Mouse (Mus musculus): ENCODE measurements around the gene Tpi1. TPM values are rescaled to one million over a fixed set of nuclear protein-coding genes. Genes with fewer than 3 reads are reported as not detected.
"Not testable (repeated sequence)": the region's sequence is repeated elsewhere in the genome, so short reads cannot be mapped to it uniquely, and the experiment has no call there.

Gene Tpi1
- total RNA-seq, 1 experiment from 2014 or later: 436 TPM

DNA sequence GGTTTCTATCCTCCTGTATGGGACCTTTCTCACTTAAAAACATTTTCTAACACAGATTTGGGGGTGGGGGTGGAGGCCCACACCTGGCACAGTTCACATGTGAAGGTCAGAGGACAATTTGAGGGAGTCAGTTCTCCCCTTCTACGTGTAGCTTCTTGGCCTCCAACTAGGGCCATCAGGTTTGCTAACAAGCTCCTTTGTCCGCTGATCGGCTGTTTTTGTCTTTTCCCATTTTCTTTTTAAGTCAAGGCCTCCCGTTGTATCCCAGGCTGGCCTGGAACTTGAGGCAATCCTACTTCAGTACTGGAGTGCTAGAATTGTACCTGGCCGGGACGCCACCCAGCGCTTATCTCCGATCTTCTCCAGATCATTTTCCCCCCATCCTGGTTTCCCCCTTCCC, 17.6 kb upstream of the Tpi1 start:
- DNase-seq: no peak

- DNase-seq: not testable (repeated sequence)
These were observed 17.1 kb upstream of the Tpi1 start for GRCm38 (mm10) chr6:124831199-124831598.

GRCm38 (mm10) chr6:124829799-124830700, 16.0 kb upstream of the Tpi1 start:
- peak; percentile 95 for DNase-seq

- peak; percentile 99 for DNase-seq
These were observed 15.0 kb upstream of the Tpi1 start, which contains the start of the genes Usp5 and Cdca3 for GRCm38 (mm10) chr6:124828868-124829798. Usp5 (minus strand) TSS chr6:124829484. Cdca3 (plus strand) TSS chr6:124829547.

- DNase-seq: peak; percentile 77
These were observed 14.1 kb upstream of the Tpi1 start for GRCm38 (mm10) chr6:124828101-124828592.

GRCm38 (mm10) chr6:124822049-124822448, 8.0 kb upstream of the Tpi1 start:
- no peak for DNase-seq

DNA sequence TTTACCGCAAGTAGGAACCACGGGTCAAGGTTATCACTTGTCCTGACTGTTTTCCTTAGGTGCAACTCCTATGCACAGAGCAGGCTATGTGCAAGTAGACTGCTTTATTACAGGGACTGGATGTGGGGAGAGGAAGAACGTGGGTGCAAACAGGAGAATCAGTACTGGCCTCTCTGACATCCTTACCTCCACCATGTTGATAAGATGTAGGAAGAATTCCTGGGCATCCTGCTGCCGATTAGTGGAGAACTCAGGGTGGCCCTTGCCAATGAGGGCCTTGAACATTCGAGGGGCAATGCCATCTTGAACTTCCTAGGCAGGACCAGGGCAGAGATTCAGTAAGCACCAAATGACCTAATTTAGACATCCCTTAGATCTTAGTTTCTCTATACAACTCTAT, 6.8 kb upstream of the Tpi1 start:
- DNase-seq: no peak

DNA sequence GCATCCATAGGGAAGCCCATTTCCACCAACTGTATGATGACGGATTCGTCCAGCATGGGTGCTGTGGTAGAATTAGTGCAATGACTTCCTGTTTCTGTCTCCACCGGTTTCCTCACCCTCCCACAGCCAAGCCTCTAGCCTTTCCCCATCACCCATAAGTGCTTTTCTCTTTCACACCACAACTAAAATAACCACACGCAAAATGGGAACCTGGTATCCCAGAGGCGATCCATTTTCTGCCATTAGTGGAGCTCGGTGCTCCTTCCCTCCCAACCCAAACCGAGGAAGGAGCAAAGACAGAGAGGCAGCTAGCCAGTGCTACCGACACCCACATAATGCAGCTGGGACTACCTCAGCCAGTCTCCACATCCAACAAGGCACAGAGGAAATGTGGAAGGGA, 3.9 kb upstream of the Tpi1 start:
- no peak for DNase-seq

GRCm38 (mm10) chr6:124817563-124817962, 3.5 kb upstream of the Tpi1 start:
- no peak for DNase-seq

DNA sequence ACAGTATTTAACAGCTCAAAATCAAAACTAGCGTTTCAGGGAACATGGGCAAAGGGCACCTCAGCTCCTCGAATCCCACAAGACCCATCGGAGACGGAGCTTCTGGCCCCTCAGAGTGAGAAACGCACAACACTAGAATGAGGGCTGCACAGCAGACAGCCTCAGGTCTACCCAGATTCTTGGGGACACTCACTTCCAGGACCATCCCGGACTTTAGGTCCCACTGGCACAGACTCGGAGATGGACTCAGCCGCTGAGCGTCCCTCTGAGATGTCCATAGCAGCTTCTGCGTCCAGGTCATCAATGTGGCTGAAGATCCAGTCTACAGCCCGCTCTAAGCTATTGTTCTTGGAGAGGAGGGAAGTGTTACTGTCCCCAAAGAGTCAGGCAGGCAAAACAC, 3.0 kb upstream of the Tpi1 start:
- no peak for DNase-seq

DNA sequence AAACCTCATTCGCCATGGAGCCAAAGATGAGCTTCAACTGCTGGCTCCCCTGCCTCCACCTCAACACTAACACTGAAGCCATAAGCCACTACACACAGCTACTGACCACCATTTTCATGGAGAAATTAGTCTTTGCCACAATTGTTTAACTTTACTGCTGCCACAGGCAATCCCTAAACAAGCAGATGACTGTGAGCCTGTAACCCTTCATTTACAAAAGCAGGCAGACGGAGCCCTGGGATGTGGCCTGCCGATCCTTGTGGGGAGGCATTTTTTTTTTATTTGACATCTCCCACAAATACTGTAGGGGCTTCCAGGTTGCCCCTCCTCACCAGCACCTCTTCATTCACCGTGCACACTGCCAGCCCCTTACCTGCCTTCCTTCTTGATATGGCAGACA, 2.5 kb upstream of the Tpi1 start:
- DNase-seq: no peak

DNA sequence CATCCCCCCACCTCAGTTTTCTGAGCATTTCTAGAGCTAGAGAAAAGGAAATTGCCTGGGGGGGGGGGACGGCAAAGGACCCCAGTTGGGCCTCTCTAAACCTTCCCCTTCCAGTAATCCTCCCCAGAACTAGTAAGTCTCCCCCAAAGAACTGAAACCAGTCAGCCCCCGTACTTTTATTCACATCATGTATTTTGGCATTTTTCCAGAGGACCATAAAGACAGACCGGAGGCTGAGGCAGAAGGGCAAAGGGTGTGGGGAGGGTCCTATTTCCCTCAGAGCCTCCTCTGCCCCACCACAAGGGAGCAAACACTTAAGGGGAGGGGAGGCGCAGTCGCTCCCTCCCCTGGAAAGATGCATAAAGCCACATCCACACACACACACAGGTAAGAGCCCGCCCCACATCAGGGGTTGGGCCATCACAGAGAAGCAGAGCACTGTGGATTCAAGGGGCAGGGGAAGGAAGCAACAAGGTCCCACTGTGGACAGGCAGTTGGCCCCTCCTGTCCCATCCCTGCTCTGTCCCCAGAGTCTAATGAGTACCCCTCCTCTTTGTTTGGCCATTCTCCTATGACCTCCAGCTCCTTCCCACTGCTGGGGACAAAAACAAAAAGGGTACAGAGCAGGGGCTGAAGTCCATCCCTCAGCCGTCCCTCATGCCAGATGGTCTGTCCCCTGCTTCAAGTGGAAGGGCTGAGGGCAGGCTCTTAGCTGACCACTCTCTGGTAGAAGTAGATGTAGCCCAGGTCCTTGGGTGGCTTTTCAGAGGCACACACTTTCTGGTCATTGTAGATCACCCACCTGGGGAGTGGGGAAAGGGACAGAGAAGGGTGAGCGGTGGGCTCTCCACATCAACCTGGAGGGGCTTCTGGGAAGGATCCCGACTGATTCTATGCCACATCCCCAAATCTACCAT, 1.0 kb upstream of the Tpi1 start:
- DNase-seq: no peak

DNA sequence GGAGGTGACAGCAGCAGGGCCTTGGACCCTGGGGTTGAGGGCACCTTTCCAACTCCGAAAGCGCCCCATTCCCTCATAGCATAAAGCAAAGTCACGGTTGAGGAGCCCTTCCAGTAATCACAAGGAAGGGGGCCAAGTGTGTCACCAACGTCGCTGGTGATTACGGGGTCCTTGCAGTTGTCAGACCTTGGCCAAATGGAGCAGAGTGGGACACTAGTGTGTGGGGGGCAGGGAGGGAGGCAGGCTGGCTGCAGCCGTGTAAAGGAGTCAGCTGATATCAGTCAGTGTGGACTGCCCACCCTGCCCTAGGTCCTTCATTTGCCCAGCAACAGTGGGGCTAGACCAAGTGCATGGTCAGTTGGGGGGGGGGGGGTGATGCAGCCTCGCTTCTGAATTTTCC, 352 bp upstream of the Tpi1 start:
- peak; percentile 62 for DNase-seq

DNA sequence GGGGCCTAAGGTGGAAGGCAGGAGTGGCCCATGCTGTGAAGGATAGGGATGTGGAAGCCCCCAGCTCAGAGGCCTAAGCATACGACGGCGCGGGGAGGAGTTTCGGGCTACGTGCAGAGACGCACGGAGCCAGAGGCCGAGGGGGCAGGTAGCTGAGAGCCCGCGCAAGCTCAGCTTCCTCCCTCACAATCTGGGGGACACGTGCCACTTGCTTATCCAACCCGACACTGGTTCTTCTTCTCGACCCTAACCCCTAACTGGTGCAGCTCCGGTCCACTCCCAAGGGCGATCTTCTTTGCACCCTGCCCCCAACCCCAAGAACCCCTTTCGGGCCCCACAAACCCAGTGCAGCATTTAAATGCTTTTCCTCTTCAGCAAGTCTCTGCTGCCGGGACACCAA, 600 bp downstream of the Tpi1 start:
- peak; percentile 82 for DNase-seq

- no peak for DNase-seq
These were observed 1.2 kb downstream of the Tpi1 start for GRCm38 (mm10) chr6:124812848-124813247.

DNA sequence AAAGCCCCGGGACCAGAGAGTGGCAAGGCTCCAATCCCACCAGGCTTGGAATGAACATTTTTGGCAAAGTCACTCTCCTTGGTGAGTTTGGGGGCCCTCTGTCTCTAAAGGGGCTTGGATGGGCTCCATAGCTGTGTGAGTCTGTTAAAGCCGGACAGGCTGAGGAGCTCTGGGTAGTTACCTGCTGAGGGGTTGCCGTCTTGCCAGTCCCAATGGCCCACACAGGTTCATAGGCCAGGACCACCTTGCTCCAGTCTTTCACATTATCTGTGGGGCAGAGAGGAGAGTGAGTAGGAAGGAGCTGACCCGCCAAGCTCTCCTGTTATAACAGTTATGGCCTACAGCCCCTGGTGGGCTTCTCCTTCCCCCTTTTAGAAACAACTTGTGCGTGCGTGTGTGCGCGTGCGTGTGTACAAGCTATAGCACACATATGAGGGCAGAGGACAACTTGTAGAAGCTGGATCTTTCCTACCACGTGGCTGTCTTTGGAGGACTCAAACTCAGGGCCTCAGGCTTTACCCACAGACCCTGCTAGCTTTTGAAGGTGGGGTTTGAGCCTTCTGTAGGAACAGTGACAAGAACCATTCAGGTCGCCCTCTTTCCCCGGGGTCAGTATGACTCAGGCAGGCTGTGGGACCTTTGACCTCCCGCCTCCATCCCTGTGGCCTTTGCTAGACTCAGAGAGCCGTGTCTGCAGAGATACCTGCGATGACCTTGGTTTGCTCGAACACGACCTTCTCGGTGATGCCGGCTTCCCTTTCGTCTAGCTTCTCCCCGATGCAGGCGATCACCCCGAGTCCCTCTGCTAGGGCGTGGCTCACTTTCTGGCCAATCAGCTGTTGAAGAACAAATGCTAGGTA, 2.2 kb downstream of the Tpi1 start:
- DNase-seq: no peak

GRCm38 (mm10) chr6:124811403-124811665, 2.8 kb downstream of the Tpi1 start:
- no peak for DNase-seq

GRCm38 (mm10) chr6:124810566-124811402, 3.3 kb downstream of the Tpi1 start:
- not testable (repeated sequence) for DNase-seq

DNA sequence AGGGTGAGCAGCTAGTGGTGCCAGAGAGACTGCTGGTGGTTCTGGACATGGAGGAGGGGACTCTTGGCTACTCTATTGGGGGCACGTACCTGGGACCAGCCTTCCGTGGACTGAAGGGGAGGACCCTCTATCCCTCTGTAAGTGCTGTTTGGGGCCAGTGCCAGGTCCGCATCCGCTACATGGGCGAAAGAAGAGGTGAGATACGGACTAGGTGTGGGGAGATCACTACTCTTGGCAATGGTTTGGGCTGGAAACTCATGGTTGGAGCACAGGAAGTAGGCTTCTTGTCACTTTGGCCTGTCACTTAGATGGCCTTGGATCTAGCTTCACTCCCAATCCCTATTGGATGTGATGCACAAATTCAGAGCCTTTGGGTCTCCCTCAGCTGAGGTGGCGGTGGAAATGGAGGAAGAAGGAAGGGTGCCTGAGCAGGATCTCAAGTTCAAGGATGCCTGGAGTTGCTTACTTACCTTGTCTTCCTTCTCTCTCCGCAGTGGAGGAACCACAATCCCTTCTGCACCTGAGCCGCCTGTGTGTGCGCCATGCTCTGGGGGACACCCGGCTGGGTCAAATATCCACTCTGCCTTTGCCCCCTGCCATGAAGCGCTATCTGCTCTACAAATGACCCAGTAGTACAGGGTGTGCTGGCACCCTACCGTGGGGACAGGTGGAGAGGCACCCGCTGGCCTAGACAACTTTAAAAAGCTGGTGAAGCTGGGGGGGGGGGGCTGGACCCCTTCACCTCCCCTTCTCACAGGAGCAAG, 4.1 kb downstream of the Tpi1 start:
- no peak for DNase-seq

Data from adrenal gland, postnatal 14 days (tissue).